Mouse (Mus musculus) hindbrain, embryonic 16.5 days (tissue): ENCODE results near the gene Kcnt2. TPM values are rescaled to one million over a fixed set of nuclear protein-coding genes. Genes with fewer than 3 reads are reported as not detected.

Experiments used
- polyA plus RNA-seq: library from polyadenylated mRNA; unstranded; fragments of >200 nt; fragmentation: Nextera tagmentation; extraction: Ambion mirVana; gene quantifications from 2 replicates; pipeline ENCODE4 v1.2.1, GENCODE M21; 2015

The Kcnt2 gene
- polyA plus RNA-seq, 1 experiment from 2014 or later, result 3.1 TPM

Other genes with a start within 250 kb of the Kcnt2 start
- gene Cfh, start 62.4 kb upstream of the Kcnt2 start, polyA plus RNA-seq, result 19.7 and 24.9 TPM in 2 replicates